Mouse (Mus musculus): ENCODE data around the gene Tceanc.

The Tceanc gene

DNA sequence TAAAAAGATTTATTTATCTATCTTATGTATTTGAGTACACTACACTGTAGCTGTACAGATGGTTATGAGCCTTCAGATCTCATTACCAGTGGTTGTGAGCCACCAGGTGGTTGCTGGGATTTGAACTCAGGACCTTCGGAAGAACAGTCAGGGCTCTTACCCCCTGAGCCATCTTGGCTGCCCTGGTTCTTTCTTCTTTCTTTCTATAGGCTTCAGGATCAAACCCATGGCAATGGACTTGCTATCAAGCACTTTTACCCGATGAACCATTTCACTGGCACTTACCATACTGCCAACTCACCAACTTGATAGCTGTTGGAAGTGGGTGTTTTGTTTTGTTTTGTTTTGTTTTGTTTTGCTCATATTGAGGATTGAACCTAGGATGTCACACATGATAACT, 23.3 kb downstream of the Tceanc start:
- CTCF ChIA-PET: no interaction called here

DNA sequence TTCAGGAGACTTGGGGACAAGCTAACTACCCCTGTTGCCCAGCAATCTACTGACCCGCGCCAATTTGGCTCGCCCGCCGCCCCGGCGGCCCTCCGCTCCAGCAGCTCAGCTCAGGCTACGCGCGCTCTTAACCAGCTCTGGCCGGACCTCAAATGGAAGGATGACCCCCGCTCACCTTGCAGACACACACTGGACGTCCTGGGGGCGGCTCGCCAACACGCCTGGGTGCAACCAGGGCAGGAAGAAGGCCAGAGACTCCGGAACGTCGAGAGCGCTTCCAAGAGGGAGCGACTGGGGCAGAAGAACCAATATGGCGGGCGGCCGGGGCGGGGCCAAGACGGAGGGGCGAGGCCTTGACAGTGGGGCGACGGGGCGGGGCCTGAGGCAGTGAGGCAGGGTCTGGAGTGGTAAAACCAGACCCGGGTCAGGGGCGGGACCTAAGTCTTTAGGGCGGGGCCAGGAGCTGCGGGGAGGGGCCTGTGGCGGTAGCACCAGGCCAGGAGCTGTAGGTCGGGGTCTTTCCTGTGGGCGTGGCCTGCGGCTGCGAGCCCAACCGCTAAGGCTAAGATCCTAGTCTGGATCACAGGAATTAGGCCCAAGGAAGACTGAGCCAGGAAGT, 38.9 kb downstream of the Tceanc start, which contains the start of gene Rab9:
Rab9 (minus strand) TSS at position 503 of the 619 bp plus-strand sequence.
- CTCF ChIA-PET: no interaction called here

DNA sequence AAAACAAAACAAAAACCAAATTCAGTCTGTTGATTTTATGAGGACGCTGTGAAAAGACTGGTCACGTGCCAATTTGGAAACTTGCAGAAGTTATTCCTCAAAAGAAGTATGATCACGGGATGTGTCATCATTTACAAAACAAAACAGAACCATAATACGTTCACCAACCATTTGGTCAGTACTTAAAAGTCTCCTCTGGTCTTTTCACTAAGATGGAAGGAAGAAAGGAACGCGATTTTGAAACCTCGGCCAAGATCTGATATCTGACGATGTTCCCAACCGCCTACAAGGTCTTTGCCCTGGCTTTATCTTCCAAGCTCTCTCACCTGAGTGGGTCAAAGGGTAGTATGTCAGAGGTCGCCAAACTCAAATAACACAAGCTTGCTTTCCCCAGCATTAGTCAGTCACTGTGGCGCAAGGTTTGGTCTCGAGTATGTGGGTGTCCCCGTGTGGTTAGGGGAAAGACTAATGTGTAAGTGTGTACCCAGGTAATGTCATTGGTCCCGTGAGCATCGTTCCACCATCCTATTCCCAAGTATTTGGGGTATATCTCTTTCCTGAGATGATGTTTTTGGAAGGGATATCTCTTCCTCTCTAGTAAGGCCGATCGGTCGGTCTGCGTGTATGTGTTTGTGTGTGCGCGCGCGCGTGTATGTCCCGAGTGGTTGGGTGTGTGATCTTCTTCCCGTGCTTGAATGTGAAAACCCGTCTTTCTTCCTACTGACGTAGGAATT, 39.6 kb downstream of the Tceanc start:
- CTCF ChIA-PET: no interaction called here

DNA sequence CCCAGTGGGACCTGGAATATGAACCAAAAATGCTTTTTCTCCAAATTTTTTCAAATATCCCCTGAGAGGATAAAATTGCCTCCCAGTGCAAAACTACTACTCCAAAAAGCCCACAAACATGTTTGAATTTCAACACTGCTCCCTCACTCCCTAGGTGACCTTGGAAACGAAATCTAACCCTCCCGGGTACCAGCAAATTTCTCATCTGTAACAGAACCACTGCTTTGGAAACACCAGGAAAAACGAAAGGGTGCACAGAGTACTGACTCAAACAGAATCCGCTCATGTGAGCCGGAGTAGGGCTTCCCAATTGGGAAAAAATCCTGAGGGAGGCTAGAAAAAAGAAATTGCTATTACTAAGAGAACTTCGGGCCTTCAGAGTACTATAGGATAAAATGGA, 41.0 kb downstream of the Tceanc start:
- CTCF ChIA-PET: no interaction called here

DNA sequence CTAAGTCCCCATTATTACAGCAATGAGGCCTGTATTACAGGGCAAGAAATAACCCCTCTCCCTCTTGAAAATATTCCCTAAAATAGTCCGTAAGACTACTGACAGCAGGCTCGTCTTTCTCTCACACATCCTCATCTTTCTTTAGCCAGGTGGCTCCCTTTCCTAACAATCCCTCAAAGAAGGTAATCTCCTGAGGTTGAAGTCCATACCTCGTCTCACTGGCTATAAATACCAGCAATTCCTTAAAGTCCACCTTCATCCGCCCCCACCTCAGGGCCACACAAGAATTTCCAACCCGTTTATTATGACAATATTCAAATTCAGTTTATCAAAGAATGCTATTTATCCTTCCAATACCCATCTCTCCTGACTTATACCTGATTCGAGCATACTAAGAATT, 45.8 kb downstream of the Tceanc start:
- CTCF ChIA-PET: no interaction called here

DNA sequence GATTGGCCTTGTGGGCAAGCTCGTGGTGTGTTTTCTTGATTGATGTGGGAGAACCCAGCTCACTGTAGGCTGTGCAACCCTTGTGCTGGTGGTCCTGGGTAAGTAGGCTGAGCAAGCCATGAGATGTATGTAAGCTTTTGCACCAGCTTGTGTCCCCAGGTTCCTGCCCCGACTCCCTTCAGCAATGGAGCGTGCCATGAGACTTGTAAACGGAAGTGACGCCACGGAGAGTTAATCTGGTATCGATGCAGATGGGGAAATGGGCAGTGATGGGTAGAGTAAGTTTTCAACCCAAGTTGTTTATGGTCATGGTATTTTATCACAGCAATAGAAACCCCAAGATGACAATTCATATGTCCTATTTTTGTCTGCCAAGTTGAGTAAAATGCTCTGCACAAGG, 50.0 kb downstream of the Tceanc start:
- CTCF ChIA-PET: interaction anchor here (0.7 kb wide), 1 partner anchor 12 kb away, joined by 5 read pairs; no protein-coding TSS in a partner anchor

DNA sequence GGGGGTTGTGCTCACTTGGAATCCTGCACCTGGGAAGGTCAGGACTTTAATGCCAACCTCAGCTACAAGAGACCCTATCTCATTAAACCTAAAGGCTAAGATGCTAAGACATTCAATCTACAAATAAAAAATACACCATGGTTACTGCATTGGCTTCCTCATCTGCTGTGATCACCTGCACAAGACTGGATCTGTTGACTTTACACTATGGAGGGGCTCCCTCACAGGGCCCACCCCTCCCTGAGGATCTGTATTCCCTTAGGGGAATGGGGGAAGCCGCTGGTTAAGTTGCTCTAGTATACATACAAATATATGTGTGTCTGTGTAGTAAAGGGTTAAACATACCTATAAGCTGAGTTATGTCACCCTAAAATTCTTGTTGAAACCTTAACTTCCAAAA, 62.8 kb downstream of the Tceanc start:
- CTCF ChIA-PET: no interaction called here

DNA sequence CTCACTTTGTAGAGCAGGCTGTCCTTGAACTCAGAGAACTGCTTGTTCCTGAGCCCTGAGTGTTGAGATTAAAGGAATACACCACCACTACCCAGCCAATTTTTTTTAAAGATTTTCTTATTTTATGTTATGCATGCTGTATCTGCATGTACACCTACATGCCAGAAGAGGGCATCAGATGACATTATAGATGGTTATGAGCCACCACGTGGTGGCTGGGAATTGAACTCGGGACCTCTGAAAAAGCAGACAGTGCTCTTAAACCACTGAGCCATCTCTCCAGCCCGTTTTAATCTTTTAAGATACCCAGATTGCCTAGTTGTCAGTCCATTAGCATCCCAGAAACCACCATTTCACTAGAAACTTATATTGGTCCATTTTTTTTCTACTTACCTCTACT, 64.0 kb downstream of the Tceanc start:
- CTCF ChIA-PET: no interaction called here

DNA sequence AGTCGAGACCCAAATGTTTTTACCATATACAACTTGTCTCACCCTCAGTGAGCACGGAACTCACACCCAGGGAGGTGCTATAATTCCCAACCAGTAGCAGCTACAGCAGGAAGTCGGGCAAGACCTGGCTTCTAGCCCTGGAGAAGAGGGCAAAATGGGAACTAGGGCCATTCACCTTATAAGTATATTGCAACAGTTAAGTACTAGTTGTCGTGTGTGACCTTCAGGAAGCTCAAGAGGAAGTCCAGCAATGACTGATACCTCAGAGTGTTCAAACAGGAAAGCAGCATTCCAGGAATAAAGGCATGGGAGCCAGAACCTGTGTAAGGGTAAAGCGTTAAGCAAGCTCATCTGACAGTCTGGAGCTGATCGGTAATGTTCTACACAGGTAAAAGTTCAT, 64.8 kb downstream of the Tceanc start:
- CTCF ChIA-PET: no interaction called here
